Mouse (Mus musculus) ovary, adult 10 weeks (tissue): ENCODE data around the gene Nr2c2ap. TPM values are rescaled to one million over a fixed set of nuclear protein-coding genes. Genes with fewer than 3 reads are reported as not detected.

Experiments used
- polyA plus RNA-seq: library from polyadenylated mRNA; stranded (reverse); fragments of 350-450 nt; fragmentation: Illumina TruSeq; extraction: RNeasy Lipid Tissue Mini Kit (QIAGEN cat#74804); gene quantifications from one replicate; pipeline ENCODE4 v1.2.3, GENCODE M21; 2014

Nr2c2ap gene
- 1.3 TPM for polyA plus RNA-seq

GRCm38 (mm10) chr8:70131166-70131883 lies at the start of gene Nr2c2ap:
TSS of gene Nr2c2ap (plus strand) at chr8:70131333.

GRCm38 (mm10) chr8:70083285-70083684 lies 47.8 kb upstream of the Nr2c2ap start, which contains the start of gene Hapln4:
TSS of gene Hapln4 (plus strand) at chr8:70083457.

GRCm38 (mm10) chr8:70120667-70121066 lies 10.5 kb upstream of the Nr2c2ap start, which contains the start of gene Ncan:
TSS of gene Ncan (minus strand) at chr8:70120873.

DNA sequence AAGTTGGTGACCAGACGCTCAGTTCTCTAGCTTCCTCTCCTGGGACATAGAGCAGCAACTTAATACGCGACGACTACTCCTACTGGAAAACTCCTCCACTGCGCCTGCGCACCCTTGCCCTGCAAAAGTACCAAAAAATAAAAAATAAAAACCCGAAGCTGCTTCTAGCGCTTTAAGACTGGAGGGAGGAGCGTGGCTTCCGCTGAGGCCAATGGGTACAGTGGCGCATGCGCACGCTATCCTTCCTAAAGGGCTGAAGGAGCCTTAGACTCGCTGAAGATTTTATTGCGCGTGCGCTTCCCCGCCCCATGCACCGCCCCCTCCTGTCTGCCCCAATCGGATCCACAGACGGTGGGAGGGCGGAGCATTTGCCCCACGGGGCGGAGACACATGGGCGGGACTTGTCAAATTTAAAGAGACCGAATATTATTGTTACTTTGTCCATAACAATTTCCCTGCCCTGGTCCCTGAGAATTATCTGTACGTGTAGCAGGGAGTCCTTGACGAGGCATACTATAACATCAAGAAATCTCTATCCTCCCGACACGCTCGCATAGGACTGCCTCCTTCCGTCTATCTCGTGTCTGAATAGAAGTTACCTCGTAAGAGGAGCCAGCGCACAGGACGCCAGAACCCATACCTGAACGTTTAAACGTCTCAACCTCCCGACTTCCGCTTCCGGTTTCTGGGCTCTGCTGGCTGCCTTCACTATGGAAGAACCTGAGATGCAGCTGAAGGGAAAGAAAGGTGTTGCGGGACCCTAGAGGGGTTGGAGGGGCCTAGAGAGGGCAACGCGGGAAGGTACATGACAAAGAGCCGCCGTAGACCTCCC lies 8.1 kb downstream of the Nr2c2ap start, which contains the start of the genes Rfxank, Borcs8 and Mef2b:
Gene Rfxank, minus strand, starts transcription at position 129 of the 832 bp plus-strand sequence.
Gene Borcs8, plus strand, starts transcription at position 474 of the 832 bp plus-strand sequence.
Gene Mef2b, plus strand, starts transcription at position 686 of the 832 bp plus-strand sequence.

GRCm38 (mm10) chr8:70172043-70172681 lies 41.0 kb downstream of the Nr2c2ap start, which contains the start of gene Tmem161a:
TSS of gene Tmem161a (plus strand) at chr8:70172356.

Other genes starting within 250 kb of the Nr2c2ap start
- not detected for gene Cilp2, start 243.6 kb upstream of the Nr2c2ap start, polyA plus RNA-seq
- gene Tssk6, start 229.1 kb upstream of the Nr2c2ap start, polyA plus RNA-seq, result not detected
- not detected for gene Ndufa13, start 228.8 kb upstream of the Nr2c2ap start, polyA plus RNA-seq
- not detected for gene Yjefn3, start 228.6 kb upstream of the Nr2c2ap start, polyA plus RNA-seq
- 8.7 TPM for gene Gatad2a, start 134.9 kb upstream of the Nr2c2ap start, polyA plus RNA-seq
- gene Mau2, start 88.6 kb upstream of the Nr2c2ap start, polyA plus RNA-seq, result 8.2 TPM
- gene Sugp1, start 88.5 kb upstream of the Nr2c2ap start, polyA plus RNA-seq, result 5.0 TPM
- gene Tm6sf2, start 58.4 kb upstream of the Nr2c2ap start, polyA plus RNA-seq, result not detected
- not detected for gene Hapln4, start 47.9 kb upstream of the Nr2c2ap start, polyA plus RNA-seq
- gene Ncan, start 10.5 kb upstream of the Nr2c2ap start, polyA plus RNA-seq, result not detected
- gene Rfxank, start 7.8 kb downstream of the Nr2c2ap start, polyA plus RNA-seq, result 0.68 TPM
- gene Borcs8, start 8.2 kb downstream of the Nr2c2ap start, polyA plus RNA-seq, result 12.3 TPM
- gene Mef2b, start 8.4 kb downstream of the Nr2c2ap start, polyA plus RNA-seq, result not detected
- 5.1 TPM for gene Tmem161a, start 41.0 kb downstream of the Nr2c2ap start, polyA plus RNA-seq
- gene Slc25a42, start 81.0 kb downstream of the Nr2c2ap start, polyA plus RNA-seq, result 1.5 TPM
- gene Sugp2, start 102.9 kb downstream of the Nr2c2ap start, polyA plus RNA-seq, result 2.8 TPM
- 0.48 TPM for gene Armc6, start 103.1 kb downstream of the Nr2c2ap start, polyA plus RNA-seq
- 0.20 TPM for gene Homer3, start 151.5 kb downstream of the Nr2c2ap start, polyA plus RNA-seq
- gene Ddx49, start 171.2 kb downstream of the Nr2c2ap start, polyA plus RNA-seq, result 4.8 TPM
- gene Cope, start 171.2 kb downstream of the Nr2c2ap start, polyA plus RNA-seq, result 0.86 TPM
- not detected for gene Cers1, start 184.4 kb downstream of the Nr2c2ap start, polyA plus RNA-seq
- gene Gdf1, start 198.5 kb downstream of the Nr2c2ap start, polyA plus RNA-seq, result not detected
- 3.3 TPM for gene Upf1, start 221.9 kb downstream of the Nr2c2ap start, polyA plus RNA-seq
- not detected for gene Comp, start 242.2 kb downstream of the Nr2c2ap start, polyA plus RNA-seq